Mouse (Mus musculus): ENCODE data around the gene Vma21.

DNA sequence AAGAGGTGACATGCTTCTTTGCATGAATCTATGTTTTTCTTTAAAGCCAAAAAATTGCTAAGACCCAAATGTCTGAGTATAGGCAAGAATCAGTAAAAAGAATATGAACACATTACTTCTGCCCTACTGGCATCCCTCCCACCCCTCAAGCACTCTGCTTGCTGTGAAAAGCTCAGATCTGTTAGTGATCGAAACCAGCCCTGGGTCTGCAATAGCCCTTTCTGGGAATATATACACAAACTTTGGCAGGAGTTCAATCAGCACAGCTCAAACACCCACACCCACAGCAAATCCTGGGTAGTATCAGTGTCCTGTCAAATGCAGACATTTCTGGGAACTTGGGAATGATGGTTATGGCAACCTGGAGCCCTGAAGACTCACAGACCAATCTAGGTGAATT is 47.8 kb upstream of the Vma21 start:
- TF ChIP-seq CTCF (IDR thresholded peaks at IDR 0.05) (no peak), EP300 (IDR thresholded peaks at IDR 0.05) (no peak)
